Mouse (Mus musculus): ENCODE measurements around the gene Jak1.

- no peak for TF ChIP-seq EP300 (IDR thresholded peaks at IDR 0.05; ENCODE audit: low read depth)
- TF ChIP-seq CTCF (IDR thresholded peaks at IDR 0.05; ENCODE audit: low read depth): no peak
Measured at GRCm38 (mm10) chr4:101159191-101159764, 105.8 kb downstream of the Jak1 start.
